Mouse (Mus musculus) lung, postnatal 10 days (tissue): ENCODE results near the gene Capn10.
A peak's percentile ranks its signal among the peaks of the same experiment; 100 is the strongest.

Experiments
- DNase-seq: peaks from one replicate; pipeline ENCODE4 v3.0.0; 2021

Gene Capn10

DNA sequence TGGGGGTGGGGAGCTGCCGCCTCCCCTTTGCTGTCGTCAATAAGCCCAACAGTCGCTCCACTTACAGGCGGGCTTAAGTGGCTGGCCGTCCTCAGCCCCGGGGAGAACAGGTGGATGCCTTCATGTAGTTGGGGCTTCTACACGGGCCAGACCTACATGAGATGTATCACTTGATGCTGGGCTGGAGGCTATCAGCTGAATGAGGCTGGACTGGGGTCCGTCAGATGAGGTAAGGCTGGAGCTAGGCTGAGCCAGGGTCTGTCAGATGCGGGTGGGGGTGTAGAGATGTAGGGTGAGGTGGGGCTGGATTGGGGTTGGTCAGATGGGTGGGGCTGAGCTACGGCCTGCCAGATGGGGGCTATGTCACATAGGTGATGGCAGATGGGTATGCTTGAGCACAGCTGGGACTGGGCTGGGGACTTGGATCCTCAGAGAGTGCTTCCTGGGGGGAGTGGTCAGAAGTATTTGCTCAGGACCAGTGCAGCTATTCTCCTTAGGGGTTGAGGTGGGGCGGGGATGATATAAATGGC lies 45.0 kb downstream of the Capn10 start:
- DNase-seq, result no peak

DNA sequence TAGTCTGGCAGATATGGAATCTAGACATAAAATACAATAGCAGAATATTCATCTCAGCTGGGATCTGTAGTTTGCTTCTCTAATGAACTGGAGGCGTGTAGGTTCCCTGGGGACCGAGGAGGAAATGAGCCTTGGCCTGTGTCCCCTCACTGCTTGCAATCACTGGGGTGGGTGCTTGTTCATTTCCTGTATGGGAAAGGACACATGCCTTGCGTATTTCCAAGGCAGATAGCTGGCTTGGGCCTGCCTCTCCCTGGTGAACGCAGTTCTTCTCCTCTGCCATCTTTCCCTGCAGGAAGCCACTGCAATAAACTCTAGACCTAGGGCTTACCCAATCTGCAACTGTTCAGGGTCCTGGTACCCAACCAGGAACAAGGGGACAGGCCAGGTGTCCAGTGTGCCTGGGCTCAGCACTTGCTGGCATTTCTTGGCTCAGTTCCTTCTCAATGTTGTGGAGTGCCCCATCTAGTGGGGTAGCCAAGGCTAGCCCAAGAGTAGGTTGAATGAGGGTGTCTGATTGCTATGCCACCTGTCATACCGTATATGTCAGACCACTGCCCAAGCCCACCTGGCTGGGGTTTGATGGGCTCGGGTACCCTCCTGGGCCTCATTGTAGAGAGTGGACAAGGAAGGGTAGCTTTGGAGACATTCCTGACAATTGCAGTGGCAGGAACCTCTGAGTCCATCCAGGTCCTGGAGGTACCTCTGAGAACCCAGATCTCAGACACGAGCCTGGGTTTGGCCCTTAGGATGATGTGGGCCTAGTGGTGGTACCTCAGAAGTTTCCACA lies 47.1 kb downstream of the Capn10 start:
- DNase-seq, result peak; percentile 57

DNA sequence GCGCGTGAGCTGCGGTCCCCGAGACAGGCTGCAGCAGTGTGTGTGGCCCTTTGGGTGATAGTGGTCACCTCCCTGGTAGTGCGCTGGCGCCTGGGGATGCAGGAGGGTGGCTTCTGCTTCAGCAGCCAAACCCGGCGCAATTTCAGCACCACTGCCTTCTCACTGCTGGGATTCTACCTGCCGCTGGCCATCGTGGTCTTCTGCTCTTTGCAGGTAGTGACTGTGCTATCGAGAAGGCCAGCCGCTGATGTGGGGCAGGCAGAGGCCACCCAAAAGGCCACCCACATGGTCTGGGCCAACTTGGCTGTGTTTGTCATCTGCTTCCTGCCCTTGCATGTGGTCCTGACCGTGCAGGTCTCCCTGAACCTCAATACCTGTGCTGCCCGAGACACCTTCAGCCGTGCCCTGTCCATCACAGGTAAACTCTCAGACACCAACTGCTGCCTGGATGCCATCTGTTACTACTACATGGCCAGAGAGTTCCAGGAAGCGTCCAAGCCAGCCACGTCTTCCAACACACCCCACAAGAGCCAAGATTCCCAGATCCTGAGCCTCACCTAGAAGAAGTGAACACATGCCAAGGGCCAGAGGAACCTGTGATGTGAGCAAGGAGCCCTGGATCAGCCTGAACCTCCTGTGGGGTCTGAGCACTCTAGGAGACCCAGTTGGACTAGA lies 48.9 kb downstream of the Capn10 start:
- no peak for DNase-seq

DNA sequence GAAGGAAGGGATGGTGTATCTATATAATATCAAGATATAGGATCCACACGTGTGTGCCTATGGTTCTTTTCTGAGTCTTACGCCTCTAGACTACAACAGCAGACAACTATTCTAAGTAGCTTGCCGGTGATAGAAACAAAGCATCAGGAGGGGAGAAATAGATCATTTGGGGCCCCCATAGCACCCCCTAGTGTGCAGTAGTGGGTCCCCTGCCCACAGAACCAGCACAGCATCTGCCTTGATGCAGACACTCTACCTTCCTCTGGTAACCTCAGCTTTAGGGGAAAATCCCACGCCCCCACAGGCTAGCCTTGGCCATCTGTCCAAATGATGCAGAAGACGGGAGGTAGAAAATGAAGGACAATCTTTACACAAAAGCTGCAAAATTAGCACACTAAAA lies 50.8 kb downstream of the Capn10 start:
- no peak for DNase-seq

DNA sequence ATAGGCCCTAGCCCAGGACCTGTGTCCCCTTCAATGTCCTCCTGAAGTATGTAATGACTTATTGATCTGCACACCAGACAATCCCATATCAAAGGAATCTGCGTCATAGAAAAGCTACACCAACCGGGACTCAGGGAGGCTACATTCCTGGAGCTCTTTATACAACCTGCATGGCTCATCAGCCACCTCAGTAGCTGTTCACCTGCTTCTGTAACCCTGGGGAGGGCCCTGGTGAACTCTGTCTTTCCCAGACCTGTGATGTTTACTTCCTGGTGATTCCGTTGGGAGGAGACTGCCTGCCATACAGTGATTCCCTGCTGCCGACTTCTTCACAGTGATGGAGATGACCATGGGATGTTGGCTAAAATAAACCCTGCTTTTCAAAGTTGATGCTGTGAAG lies 54.7 kb downstream of the Capn10 start:
- no peak for DNase-seq

DNA sequence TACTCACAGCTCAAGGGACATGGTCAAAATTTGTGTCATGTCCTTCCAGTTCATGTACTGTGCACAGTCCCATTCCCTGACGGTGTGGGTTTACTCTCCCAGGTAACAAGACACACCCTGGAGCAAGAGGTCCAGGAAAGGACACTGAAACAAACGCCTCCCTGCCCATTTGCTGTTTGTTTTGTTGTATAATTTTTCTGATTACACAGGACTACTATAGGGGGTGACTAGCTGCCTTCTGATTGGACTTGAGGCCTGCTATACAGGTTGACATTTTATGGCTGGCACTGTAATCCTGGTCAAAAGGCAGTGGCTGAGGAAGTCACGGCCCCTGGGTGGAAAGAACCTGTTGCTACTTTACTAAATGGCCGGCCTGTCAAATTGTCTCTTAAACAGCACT lies 55.7 kb downstream of the Capn10 start:
- no peak for DNase-seq

DNA sequence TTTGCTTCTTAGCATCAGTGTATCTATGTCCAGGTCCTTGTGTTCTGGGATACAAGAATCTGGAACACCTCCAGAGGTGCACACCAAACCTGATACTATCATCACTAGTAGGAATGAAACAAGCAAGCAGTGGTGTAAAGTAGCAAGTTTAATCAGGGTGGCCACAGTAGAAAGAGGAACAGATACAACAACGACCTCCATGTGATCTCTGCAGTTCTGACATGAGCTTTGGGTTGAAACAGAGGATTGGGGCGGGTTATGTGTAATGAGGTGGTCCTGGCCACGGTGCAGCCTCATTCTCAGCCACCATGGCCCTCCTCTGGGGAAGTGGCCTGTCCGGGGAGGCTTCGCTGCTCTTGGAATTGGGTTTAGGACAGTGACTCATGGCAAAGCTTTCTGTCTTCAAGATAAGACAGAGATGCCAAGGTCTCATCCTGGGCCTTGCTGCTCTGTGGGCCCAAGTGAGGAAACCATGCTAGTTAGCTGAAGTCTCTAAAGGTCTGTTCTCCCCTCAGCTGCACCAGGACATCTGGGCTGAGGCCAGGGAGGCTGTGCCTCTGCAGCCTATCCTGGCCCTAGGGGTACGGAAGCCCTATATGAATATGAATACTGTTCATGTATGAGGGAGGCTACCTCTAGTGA lies 58.2 kb downstream of the Capn10 start:
- no peak for DNase-seq

DNA sequence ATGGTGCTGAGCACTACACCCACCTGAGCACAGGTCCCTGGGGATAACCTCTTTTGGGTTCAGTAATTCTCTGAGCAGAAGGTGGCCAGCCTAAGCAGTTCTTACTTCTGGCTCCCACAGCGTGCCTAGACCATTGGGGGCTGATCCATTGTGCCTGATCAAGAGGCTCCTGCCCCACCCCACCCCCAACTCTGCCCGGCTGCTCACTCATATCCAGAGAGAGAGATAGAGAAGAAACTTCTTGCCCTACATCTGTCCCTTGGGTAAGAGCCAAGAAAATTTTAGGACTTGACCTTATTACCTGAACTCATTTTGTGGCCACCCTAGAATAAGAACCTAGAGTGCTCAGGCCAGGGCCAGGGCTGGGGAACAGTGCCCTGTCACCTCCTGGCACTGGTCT lies 58.7 kb downstream of the Capn10 start:
- DNase-seq, result no peak
